Mouse (Mus musculus) heart, postnatal 0 days (tissue): ENCODE measurements around the gene Calm1. TPM values are rescaled to one million over a fixed set of nuclear protein-coding genes. Genes with fewer than 3 reads are reported as not detected.

Experiments
- ATAC-seq: fragments of 200-750 bp; cut with Nextera tagmentation; 2 replicates; pipeline ENCODE4 v1.8.0; 2017; ENCODE audit warnings: low read depth, moderate number of reproducible peaks, moderate library complexity; ENCODE audit not compliant: insufficient read depth
- DNase-seq: peaks from one replicate; pipeline ENCODE4 v3.0.0-alpha.2; 2016; ENCODE audit warnings: low spot score
- H3K27ac ChIP-seq: fragments of 300-500 bp; sonication (generic); 2 replicates; pipeline ENCODE4 v1.5.1; 2014; ENCODE audit warnings: low read depth, mild to moderate bottlenecking
- H3K27me3 ChIP-seq: fragments of 300-500 bp; sonication (generic); 2 replicates; pipeline ENCODE4 v1.6.1; 2014; ENCODE audit warnings: low read length, mixed read lengths; ENCODE audit not compliant: control insufficient read depth, insufficient read depth
- H3K36me3 ChIP-seq: fragments of 300-500 bp; sonication (generic); replicated peaks from 2 replicates; pipeline ENCODE4 v1.6.1; 2014; ENCODE audit warnings: low read length, mixed read lengths; ENCODE audit not compliant: control insufficient read depth, insufficient read depth
- H3K4me1 ChIP-seq: fragments of 300-500 bp; sonication (generic); 2 replicates; pipeline ENCODE4 v1.6.1; 2014; ENCODE audit warnings: antibody characterized with exemption; ENCODE audit not compliant: control insufficient read depth, insufficient read depth
- H3K4me2 ChIP-seq: fragments of 300-500 bp; sonication (generic); 2 replicates; pipeline ENCODE4 v1.6.1; 2014; ENCODE audit warnings: low read depth, mild to moderate bottlenecking, low read length, moderate library complexity
- H3K4me3 ChIP-seq: fragments of 300-500 bp; sonication (generic); 2 replicates; pipeline ENCODE4 v1.5.1; 2014; ENCODE audit warnings: low read depth, low read length
- H3K9ac ChIP-seq: fragments of 300-500 bp; sonication (generic); replicated peaks from 2 replicates; pipeline ENCODE4 v1.6.1; 2014; ENCODE audit warnings: low read depth, low read length, mixed read lengths
- H3K9me3 ChIP-seq: fragments of 300-500 bp; sonication (generic); replicated peaks from 2 replicates; pipeline ENCODE4 v1.6.1; 2016; ENCODE audit warnings: low read length; ENCODE audit not compliant: control insufficient read depth
- CTCF ChIP-seq: IDR thresholded peaks from 2 replicates; pipeline ENCODE4 v1.5.1; 2016; ENCODE audit warnings: antibody characterized with exemption, control low read depth, low read depth
- EP300 ChIP-seq: IDR thresholded peaks from 2 replicates; pipeline ENCODE4 v1.6.1; 2016; ENCODE audit warnings: antibody characterized with exemption, low read depth
- WGBS: fragments of 180-500 bp; shearing (Covaris S2); extraction: QIAGEN DNeasy Blood & Tissue Kit; methylation state at CpG from one replicate; pipeline ENCODE4 v1.1.7; 2014; 5-methylcytosine and 5-hydroxymethylcytosine counted together
- polyA plus RNA-seq: library from polyadenylated mRNA; unstranded; fragments of >200 nt; fragmentation: Nextera tagmentation; extraction: Ambion mirVana; gene quantifications from 2 replicates; pipeline ENCODE4 v1.2.1, GENCODE M21; 2015
- total RNA-seq: library from RNA; depleted of rRNA; stranded (reverse); fragments of >200 nt; gene quantifications from 2 replicates; pipeline ENCODE4 v1.2.3, GENCODE M21; 2014; ENCODE audit warnings: low replicate concordance

The Calm1 gene
- total and polyA plus RNA-seq, 2 experiments from 2014 or later = 375 to 771 TPM

DNA sequence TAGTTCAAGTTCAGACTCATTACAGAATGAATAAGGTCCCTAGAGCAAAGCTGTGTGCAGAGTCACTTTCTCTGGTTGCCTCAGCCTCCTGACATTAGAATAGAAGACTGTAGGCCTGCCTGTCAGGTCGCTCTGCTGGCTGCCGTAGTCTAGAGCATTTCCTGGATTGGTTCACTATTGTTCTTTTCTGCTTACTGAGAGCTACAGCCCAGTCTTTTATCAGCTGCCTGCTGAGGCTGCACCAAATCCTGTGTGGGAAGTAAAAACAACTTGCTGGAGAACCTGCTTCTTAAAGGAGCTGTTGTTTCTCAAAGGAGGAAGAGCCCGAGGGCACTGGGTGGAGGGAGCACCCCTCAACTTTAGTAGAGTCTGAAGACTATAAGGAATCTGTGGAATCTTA, 4.5 kb downstream of the Calm1 start:
- H3K9me3 ChIP-seq = no peaks in the 10 kb centered on the region
- peak overlapping the region; percentile 37 for H3K27ac ChIP-seq
- no peak overlapping the region for H3K9ac ChIP-seq
- H3K36me3 ChIP-seq = peaks cover 66% of the 10 kb centered on the region
- no peak overlapping the region for H3K4me3 ChIP-seq
- no peak for TF ChIP-seq CTCF
- no peak overlapping the region for H3K4me2 ChIP-seq
- WGBS = 39% methylated on average over 3 of the region's 3 CpGs
- no peak for ATAC-seq
- no peak for DNase-seq
- peaks cover 7% of the 10 kb centered on the region for H3K4me1 ChIP-seq
- H3K27me3 ChIP-seq = no peaks in the 10 kb centered on the region

DNA sequence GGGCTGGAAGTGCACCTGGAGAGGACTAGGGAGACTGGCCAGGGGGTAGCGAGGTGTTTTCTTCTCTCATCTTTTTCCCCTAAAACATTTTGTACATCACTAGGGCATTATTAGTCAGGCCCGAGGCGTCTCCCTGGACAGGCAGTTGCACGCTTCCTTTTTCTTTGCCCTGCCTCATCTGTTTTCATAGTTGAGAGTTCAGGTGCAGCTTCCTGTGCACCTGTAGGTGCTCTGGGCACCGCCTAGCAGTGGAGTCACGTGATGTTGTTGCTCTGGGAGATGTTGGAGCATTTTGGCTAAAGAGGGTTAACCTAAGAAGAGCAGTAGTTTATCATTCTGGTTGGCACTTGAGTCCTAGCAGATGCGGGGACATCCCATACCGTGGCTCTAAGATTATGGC, 5.9 kb downstream of the Calm1 start:
- H3K4me3 ChIP-seq = no peak overlapping the region
- WGBS = 87% methylated on average over 8 of the region's 8 CpGs
- H3K4me1 ChIP-seq = peaks cover 6% of the 10 kb centered on the region
- ATAC-seq (no peak), DNase-seq (no peak)
- no peaks in the 10 kb centered on the region for H3K27me3 ChIP-seq
- TF ChIP-seq EP300 (no peak), CTCF (no peak)
- no peak overlapping the region for H3K27ac ChIP-seq
- peaks cover 66% of the 10 kb centered on the region for H3K36me3 ChIP-seq
- no peak overlapping the region for H3K4me2 ChIP-seq
- H3K9me3 ChIP-seq = no peaks in the 10 kb centered on the region
- no peak overlapping the region for H3K9ac ChIP-seq

GRCm38 (mm10) chr12:100206521-100206920, 7.3 kb downstream of the Calm1 start:
- 87% methylated on average over 3 of the region's 3 CpGs for WGBS
- Histone ChIP-seq H3K36me3 (peaks cover 66% of the 10 kb centered on the region), H3K4me2 (no peak overlapping the region), H3K27ac (no peak overlapping the region), H3K4me3 (no peak overlapping the region), H3K27me3 (no peaks in the 10 kb centered on the region), H3K9ac (no peak overlapping the region), H3K4me1 (peaks cover 1% of the 10 kb centered on the region), H3K9me3 (no peaks in the 10 kb centered on the region)
- TF ChIP-seq EP300 (no peak), CTCF (no peak)
- DNase-seq (no peak), ATAC-seq (no peak)

DNA sequence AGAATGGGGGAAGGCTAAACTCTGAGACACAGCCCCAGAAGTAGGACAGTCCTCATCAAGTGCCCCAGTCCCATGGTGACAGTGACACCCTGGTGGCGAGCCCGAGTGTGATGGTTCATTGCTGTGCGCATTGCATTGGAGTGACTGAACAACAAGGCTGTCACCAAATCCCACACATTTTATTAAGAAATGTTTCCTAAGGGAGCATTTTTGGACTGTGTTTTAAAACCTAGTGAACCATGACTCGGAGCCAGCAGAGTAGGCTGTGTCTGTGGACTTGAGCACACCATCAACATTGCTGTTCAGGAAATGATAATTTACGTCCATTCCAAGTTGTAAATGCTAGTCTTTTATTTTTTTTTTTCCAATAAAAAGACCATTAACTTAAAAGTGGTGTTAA, 7.7 kb downstream of the Calm1 start:
- Histone ChIP-seq H3K4me3 (no peak overlapping the region), H3K4me1 (peaks cover 2% of the 10 kb centered on the region; the same call in 1 of the 2 replicates), H3K36me3 (peaks cover 66% of the 10 kb centered on the region), H3K9ac (no peak overlapping the region), H3K9me3 (no peaks in the 10 kb centered on the region), H3K27ac (no peak overlapping the region), H3K4me2 (no peak overlapping the region), H3K27me3 (no peaks in the 10 kb centered on the region)
- 83% methylated on average over 5 of the region's 5 CpGs for WGBS
- no peak for ATAC-seq
- no peak for TF ChIP-seq EP300
- no peak for TF ChIP-seq CTCF
- DNase-seq = no peak

DNA sequence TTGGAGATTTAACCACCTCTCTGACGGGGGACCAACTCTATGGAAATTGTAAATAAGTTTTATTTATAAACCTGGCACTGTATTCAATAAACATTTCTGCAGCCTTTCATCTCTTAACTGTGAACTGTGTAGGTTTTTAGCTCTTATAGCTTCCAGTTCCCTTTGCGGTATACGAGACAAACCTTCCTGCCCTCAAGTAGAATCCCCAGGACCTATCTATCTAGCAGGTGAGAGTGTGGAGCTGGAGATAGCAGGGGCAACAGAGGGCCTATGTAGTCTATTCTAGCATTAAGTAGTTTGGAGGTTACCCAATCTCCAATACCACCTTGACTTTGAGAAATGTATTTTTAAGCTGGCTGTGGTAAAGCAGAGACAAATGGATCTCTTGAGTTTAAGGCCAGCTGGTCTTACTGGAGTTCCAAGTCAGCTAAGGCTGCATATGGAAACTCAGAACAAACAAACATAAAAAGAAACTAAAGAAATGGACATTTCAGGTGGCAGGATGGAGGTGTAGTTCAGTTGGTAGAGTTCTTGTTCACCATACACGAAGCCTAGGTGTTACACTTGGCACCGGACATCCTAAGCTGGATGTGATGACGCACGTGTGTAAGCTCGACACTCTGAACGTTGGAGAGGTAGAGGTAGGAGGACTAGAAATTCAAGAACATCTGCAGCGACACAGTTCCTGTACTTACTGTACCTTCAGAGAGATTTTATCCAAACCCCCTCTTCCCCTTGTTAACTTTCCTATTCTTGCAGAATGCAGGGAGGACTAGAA, 10.7 kb downstream of the Calm1 start:
- 73% methylated on average over 10 of the region's 10 CpGs for WGBS
- Histone ChIP-seq H3K9me3 (no peaks in the 10 kb centered on the region; the same call in 1 of the 2 replicates), H3K36me3 (peaks cover 38% of the 10 kb centered on the region), H3K9ac (no peak overlapping the region), H3K27me3 (no peaks in the 10 kb centered on the region), H3K4me2 (no peak overlapping the region), H3K27ac (no peak overlapping the region), H3K4me3 (no peak overlapping the region), H3K4me1 (peaks cover 9% of the 10 kb centered on the region; the same call in 1 of the 2 replicates)
- ATAC-seq (no peak), DNase-seq (no peak)
- no peak for TF ChIP-seq EP300
- TF ChIP-seq CTCF = no peak

DNA sequence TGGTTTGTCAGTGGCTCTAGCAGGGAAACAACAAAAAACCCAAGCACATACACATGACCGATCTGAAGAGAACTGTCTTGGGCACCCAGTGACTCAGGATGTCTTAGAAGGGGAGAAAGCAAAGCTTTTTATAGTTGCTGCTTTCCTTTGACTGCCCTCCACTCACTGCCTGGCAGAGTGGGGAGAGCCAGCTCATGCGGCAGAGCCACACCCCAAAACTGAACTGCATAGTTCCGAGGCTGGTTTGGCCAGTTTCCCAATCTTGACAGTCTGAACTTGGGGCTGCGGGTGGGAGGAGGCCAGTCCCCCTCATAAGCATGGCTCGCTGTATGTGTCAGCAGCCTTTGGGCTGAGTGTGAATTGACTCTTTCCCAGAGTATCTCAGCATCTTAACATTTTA, 11.7 kb downstream of the Calm1 start:
- 0 out of 2 replicates have a peak, but pooled peaks have one; percentile 27 for ATAC-seq
- H3K27ac ChIP-seq = no peak overlapping the region
- 11% methylated on average over 5 of the region's 5 CpGs for WGBS

More for the DNA sequence above, 11.7 kb downstream of the Calm1 start:
- TF ChIP-seq EP300 (no peak), CTCF (no peak)
- peaks cover 9% of the 10 kb centered on the region; the same call in 1 of the 2 replicates for H3K4me1 ChIP-seq
- no peaks in the 10 kb centered on the region; the same call in 1 of the 2 replicates for H3K9me3 ChIP-seq
- no peak overlapping the region for H3K9ac ChIP-seq
- H3K36me3 ChIP-seq = peaks cover 28% of the 10 kb centered on the region
- no peaks in the 10 kb centered on the region for H3K27me3 ChIP-seq
- peak; percentile 24 for DNase-seq
- H3K4me3 ChIP-seq = no peak overlapping the region
- H3K4me2 ChIP-seq = no peak overlapping the region
